Mouse (Mus musculus): ENCODE measurements around the gene Clpsl2. TPM values are rescaled to one million over a fixed set of nuclear protein-coding genes. Genes with fewer than 3 reads are reported as not detected.
"Not testable (repeated sequence)": the region's sequence is repeated elsewhere in the genome, so short reads cannot be mapped to it uniquely, and the experiment has no call there.

Clpsl2 gene
- polyA plus RNA-seq, 1 experiment = not detected

GRCm38 (mm10) chr17:28537881-28538280 is 11.3 kb upstream of the Clpsl2 start:
- TF ChIP-seq POLR2A (IDR thresholded peaks at IDR 0.05; ENCODE audit: insufficient read depth, low read depth, low read length) (no peak), CTCF (IDR thresholded peaks at IDR 0.05; ENCODE audit: insufficient read depth, low read depth, low read length) (no peak)
- WGBS = 52% methylated on average over 12 of the region's 12 CpGs
- Histone ChIP-seq H3K4me1 (ENCODE audit: control insufficient read depth, insufficient read depth, low read length) (no peaks in the 10 kb centered on the region), H3K27ac (ENCODE audit: insufficient read depth, low read depth, low read length) (no peak overlapping the region), H3K4me3 (ENCODE audit: insufficient read depth, low read depth, low read length) (no peak overlapping the region)

GRCm38 (mm10) chr17:28546925-28547324 is 2.3 kb upstream of the Clpsl2 start:
- WGBS = 87% methylated on average over 1 of the region's 1 CpGs
- TF ChIP-seq CTCF (IDR thresholded peaks at IDR 0.05; ENCODE audit: insufficient read depth, low read depth, low read length) = no peak
- no peak for TF ChIP-seq POLR2A (IDR thresholded peaks at IDR 0.05; ENCODE audit: insufficient read depth, low read depth, low read length)

GRCm38 (mm10) chr17:28548550-28548949 is 661 bp upstream of the Clpsl2 start:
- no peak overlapping the region for H3K4me3 ChIP-seq (ENCODE audit: insufficient read depth, low read depth, low read length)
- H3K4me1 ChIP-seq (ENCODE audit: control insufficient read depth, insufficient read depth, low read length) = peaks cover 3% of the 10 kb centered on the region
- WGBS = 80% methylated on average over 11 of the region's 11 CpGs
- TF ChIP-seq CTCF (IDR thresholded peaks at IDR 0.05; ENCODE audit: insufficient read depth, low read depth, low read length) (no peak), POLR2A (IDR thresholded peaks at IDR 0.05; ENCODE audit: insufficient read depth, low read depth, low read length) (no peak)
- no peak overlapping the region for H3K27ac ChIP-seq (ENCODE audit: insufficient read depth, low read depth, low read length)

More at GRCm38 (mm10) chr17:28546925-28547324, 2.3 kb upstream of the Clpsl2 start:
- Histone ChIP-seq H3K4me1 (ENCODE audit: control insufficient read depth, insufficient read depth, low read length) (no peaks in the 10 kb centered on the region), H3K4me3 (ENCODE audit: insufficient read depth, low read depth, low read length) (no peak overlapping the region), H3K27ac (ENCODE audit: insufficient read depth, low read depth, low read length) (no peak overlapping the region)

- TF ChIP-seq POLR2A (IDR thresholded peaks at IDR 0.05; ENCODE audit: insufficient read depth, low read depth, low read length) (no peak), CTCF (IDR thresholded peaks at IDR 0.05; ENCODE audit: insufficient read depth, low read depth, low read length) (peak; percentile 86)
- no peak overlapping the region for H3K4me3 ChIP-seq (ENCODE audit: insufficient read depth, low read depth, low read length)
- 6% methylated on average over 14 of the region's 14 CpGs for WGBS
Observed at GRCm38 (mm10) chr17:28553040-28553793, 4.0 kb downstream of the Clpsl2 start.

DNA sequence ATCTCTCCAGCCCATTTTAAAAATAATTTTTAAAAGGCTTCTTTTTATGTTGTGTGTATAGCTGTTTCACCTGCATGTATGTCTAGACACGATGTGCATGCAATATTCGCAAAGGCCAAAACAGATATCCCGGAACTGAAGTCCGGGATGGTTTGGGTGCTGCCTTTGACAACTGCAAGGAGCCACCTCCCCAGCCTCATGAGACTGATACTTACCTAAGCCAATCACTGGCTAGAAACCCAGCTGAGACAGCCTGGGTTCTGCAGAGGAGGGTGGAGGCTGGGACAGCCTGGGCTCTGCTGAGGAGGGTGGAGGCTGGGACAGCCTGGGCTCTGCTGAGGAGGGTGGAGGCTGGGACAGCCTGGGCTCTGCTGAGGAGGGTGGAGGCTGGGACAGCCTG is 4.8 kb downstream of the Clpsl2 start:
- H3K27ac ChIP-seq (ENCODE audit: insufficient read depth, low read depth, low read length); H3K4me3 ChIP-seq (ENCODE audit: insufficient read depth, low read depth, low read length); H3K4me1 ChIP-seq (ENCODE audit: control insufficient read depth, insufficient read depth, low read length): not testable (repeated sequence)
- 93% methylated on average over 4 of the region's 4 CpGs for WGBS

More at GRCm38 (mm10) chr17:28553040-28553793, 4.0 kb downstream of the Clpsl2 start:
- H3K4me1 ChIP-seq (ENCODE audit: control insufficient read depth, insufficient read depth, low read length) = peaks cover 7% of the 10 kb centered on the region
- H3K27ac ChIP-seq (ENCODE audit: insufficient read depth, low read depth, low read length) = no peak overlapping the region

- no peak overlapping the region for H3K27ac ChIP-seq (ENCODE audit: insufficient read depth, low read depth, low read length)
- H3K4me3 ChIP-seq (ENCODE audit: insufficient read depth, low read depth, low read length) = no peak overlapping the region
- WGBS = 54% methylated on average over 6 of the region's 6 CpGs
- peaks cover 7% of the 10 kb centered on the region for H3K4me1 ChIP-seq (ENCODE audit: control insufficient read depth, insufficient read depth, low read length)
- TF ChIP-seq POLR2A (IDR thresholded peaks at IDR 0.05; ENCODE audit: insufficient read depth, low read depth, low read length) (no peak), CTCF (IDR thresholded peaks at IDR 0.05; ENCODE audit: insufficient read depth, low read depth, low read length) (no peak)
Observed at GRCm38 (mm10) chr17:28556635-28557396, 7.6 kb downstream of the Clpsl2 start.

- no peak overlapping the region for H3K4me3 ChIP-seq (ENCODE audit: insufficient read depth, low read depth, low read length)
- peaks cover 7% of the 10 kb centered on the region for H3K4me1 ChIP-seq (ENCODE audit: control insufficient read depth, insufficient read depth, low read length)
- H3K27ac ChIP-seq (ENCODE audit: insufficient read depth, low read depth, low read length) = no peak overlapping the region
- WGBS = 80% methylated on average over 6 of the region's 6 CpGs
- TF ChIP-seq CTCF (IDR thresholded peaks at IDR 0.05; ENCODE audit: insufficient read depth, low read depth, low read length) (no peak), POLR2A (IDR thresholded peaks at IDR 0.05; ENCODE audit: insufficient read depth, low read depth, low read length) (no peak)
Observed at GRCm38 (mm10) chr17:28557772-28558171, 8.6 kb downstream of the Clpsl2 start.

GRCm38 (mm10) chr17:28560598-28560997 is 11.4 kb downstream of the Clpsl2 start, which contains the start of gene Clps:
Clps (minus strand) TSS chr17:28560766.
- TF ChIP-seq CTCF (IDR thresholded peaks at IDR 0.05; ENCODE audit: insufficient read depth, low read depth, low read length) (no peak), POLR2A (IDR thresholded peaks at IDR 0.05; ENCODE audit: insufficient read depth, low read depth, low read length) (no peak)
- 96% methylated on average over 4 of the region's 4 CpGs for WGBS
- peaks cover 2% of the 10 kb centered on the region; the same call in 1 of the 2 replicates for H3K4me1 ChIP-seq (ENCODE audit: control insufficient read depth, insufficient read depth, low read length)
- no peak within 1 kb of the TSS for H3K4me3 ChIP-seq (ENCODE audit: insufficient read depth, low read depth, low read length)
- no peak within 1 kb of the TSS for H3K27ac ChIP-seq (ENCODE audit: insufficient read depth, low read depth, low read length)

DNA sequence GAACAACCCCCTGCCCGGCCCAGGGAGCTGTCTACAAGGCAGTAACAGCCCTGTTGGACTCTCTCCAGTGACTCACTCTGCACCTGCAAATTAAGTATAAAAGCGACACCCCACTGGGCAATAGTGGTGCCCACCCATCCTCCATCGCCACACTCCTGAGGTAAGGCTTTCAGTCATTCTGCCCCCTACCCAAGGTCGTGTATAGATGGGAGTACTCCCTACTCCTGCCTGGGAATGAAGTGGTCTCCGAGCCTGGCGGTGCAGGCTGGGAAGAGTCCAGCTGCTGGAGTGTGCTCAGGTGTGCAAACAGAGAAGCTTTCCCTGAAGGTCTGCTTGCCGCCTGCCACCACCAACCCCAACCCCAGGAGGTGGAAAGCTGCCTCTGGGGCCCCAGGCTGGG is 12.4 kb downstream of the Clpsl2 start:
- peaks cover 2% of the 10 kb centered on the region; the same call in 1 of the 2 replicates for H3K4me1 ChIP-seq (ENCODE audit: control insufficient read depth, insufficient read depth, low read length)
- WGBS = 62% methylated on average over 7 of the region's 7 CpGs
- no peak for TF ChIP-seq CTCF (IDR thresholded peaks at IDR 0.05; ENCODE audit: insufficient read depth, low read depth, low read length)
- no peak for TF ChIP-seq POLR2A (IDR thresholded peaks at IDR 0.05; ENCODE audit: insufficient read depth, low read depth, low read length)
- H3K4me3 ChIP-seq (ENCODE audit: insufficient read depth, low read depth, low read length) = no peak overlapping the region
- H3K27ac ChIP-seq (ENCODE audit: insufficient read depth, low read depth, low read length) = no peak overlapping the region
